Mouse (Mus musculus) lung, postnatal 4 days (tissue): Measurements from ENCODE around the gene Naa60.

Experiments
- DNase-seq, 2 experiments: peaks; one replicate each; pipeline ENCODE4 v3.0.0; 2021

Naa60 gene

GRCm38 (mm10) chr16:3891621-3892295 lies 19.6 kb downstream of the Naa60 start:
- DNase-seq: no peak

GRCm38 (mm10) chr16:3893739-3894138 lies 21.6 kb downstream of the Naa60 start:
- no peak for DNase-seq

- peak; percentile 73 to 79 for DNase-seq
These were observed 23.1 kb downstream of the Naa60 start for GRCm38 (mm10) chr16:3895173-3895792.

DNA sequence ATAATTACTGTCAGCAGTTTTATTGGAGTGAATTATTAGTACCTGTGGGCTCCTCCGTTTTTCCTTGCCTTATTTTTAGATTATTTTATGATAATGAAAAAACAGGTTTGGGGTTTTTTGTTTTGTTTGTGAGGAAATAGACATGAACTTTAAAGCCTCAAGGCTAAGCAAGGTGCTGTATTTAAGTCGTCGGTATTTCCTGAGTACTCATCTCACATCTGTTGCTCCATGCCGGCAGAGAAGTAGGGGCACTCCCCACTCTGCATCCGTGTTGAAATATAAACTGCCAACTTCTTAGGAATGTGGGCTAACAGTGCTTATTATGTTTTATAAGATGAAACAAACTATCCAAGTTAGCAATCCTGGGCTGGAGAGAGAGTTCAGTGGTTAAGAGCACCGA lies 23.9 kb downstream of the Naa60 start:
- no peak for DNase-seq

- no peak for DNase-seq
These were observed 24.4 kb downstream of the Naa60 start for GRCm38 (mm10) chr16:3896553-3896952.

DNA sequence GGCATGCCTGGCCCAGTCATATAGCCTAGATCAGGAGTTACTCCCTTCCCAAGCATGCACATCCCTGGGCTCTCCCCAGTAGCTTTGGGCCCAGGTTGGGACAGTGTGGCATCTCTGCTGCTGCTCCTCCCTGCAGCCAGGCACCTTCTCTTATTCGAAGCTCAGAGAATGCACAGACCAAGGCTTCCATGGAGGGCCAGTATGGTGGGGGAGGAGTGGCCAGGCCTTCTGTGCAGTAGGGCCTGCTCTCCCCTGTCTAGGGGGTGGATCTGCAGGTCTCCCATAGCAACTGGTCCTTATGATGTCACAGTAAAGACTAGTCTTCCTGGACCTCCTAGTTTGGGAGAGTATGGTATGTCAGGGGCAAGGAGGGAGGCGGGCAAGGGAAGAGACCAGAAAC lies 35.3 kb downstream of the Naa60 start:
- no peak for DNase-seq

DNA sequence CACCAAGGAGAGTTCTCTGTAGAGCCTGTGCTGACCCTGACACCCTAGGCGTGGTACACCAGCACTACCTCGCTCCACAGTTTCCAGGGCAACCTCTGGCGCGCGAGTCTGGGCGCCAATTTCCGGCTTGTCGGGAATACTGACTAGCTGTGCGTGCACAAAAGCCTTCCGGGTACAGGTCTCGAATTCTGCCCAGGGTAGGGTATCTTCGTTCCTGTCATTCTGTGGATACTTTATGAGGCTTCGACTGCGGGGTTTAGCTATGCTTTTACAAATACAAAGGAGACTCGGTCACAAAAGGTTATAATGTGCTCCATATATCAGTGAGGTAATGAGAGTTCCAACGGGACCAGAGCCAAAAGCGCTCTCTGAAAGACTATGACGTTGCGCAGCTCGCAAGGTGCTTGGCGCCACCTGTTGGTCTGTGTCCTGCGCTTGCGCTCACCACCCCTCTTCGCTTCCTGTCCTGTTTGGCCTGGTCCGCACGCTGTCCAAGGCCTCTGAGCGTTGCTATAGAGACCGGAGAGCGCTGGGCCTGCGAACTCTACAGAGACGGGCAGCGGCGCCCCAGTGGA lies 36.4 kb downstream of the Naa60 start, which contains the start of the genes 1700037C18Rik and Cluap1:
Gene 1700037C18Rik (minus strand): TSS at position 153 of the 575 bp plus-strand sequence.
Gene Cluap1 (plus strand): TSS at position 265 of the 575 bp plus-strand sequence.
- peak; percentile 94 to 95 for DNase-seq

- DNase-seq: no peak
These were observed 36.9 kb downstream of the Naa60 start for GRCm38 (mm10) chr16:3909118-3909517.

- no peak for DNase-seq
These were observed 48.6 kb downstream of the Naa60 start for GRCm38 (mm10) chr16:3920756-3921155.

DNA sequence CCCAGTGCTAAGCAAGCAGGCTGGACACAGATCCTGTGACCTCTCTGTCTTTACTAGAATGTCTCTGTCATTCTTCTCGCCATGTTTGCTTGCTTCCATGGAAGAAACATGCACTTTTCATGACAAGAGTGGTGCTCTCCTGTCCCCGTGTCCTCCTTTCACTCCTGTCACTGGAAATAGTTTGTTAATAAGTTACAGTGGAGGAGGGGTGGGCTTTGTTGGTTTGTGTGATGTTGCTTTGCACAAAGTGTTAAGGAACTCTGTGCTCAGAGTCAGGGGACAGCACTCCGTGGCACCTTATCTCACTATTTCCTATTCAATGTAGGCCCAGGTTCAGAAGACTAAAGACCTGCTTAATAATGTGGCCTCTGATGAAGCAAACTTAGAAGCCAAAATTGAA lies 51.3 kb downstream of the Naa60 start:
- DNase-seq: no peak

- DNase-seq: no peak
These were observed 51.8 kb downstream of the Naa60 start for GRCm38 (mm10) chr16:3923966-3924365.

DNA sequence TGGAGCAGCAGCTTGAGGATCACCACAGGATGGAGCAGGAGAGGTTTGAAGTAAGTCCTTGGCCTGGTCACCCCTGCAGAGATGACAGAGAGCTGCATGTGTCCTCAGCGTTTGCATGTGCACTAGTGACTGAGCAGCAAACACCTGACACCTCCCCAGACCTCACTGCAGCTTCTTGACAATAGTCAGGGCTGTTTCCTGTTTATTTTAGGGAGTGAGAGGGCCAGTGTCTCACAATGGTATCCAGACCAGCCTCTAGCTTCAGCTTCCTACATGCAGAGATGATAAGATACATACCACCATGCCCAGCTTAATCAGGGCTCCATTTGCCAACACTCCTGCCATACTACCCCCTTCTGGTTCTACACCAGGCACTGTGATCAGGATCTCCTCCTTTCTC lies 56.4 kb downstream of the Naa60 start:
- DNase-seq: no peak

- peak; percentile 38 to 51 for DNase-seq
These were observed 57.0 kb downstream of the Naa60 start for GRCm38 (mm10) chr16:3929151-3929550.

DNA sequence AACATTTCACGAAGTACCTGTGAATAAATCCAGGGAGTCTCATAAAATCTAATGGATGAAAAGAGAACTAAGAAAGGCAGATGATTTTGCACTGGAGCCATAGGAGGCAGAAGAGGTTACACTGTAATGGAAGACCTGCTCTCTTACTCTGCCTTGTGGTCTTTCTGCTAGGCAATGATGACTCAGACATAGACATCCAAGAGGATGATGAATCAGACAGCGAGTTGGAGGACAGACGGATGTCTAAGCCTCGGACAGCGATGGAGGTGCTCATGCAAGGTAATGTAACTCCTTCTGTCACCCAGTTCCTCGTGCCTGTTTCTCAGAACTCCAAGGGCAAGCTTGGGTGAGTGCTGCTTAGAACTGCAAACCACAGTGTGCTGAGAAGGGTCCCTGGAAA lies 61.4 kb downstream of the Naa60 start:
- DNase-seq: no peak

DNA sequence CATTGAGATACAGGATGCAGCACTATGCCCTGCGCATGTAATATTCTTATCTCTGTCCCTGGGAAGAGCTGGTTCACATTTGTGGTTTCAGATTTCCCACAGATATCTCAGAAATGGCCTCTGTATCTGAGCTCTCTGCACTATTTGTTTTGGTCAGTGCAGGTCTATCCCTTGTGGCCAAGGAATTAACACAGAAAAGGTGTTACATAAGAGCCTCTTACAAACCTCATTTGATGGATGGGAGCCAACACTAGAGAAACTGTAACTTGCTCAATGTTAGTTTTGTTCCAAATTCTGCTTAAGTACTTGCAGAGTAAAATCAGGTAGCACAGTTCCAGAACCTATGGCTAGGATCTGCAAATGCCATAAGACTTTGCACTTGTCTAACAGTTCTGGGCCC lies 61.9 kb downstream of the Naa60 start:
- no peak for DNase-seq

GRCm38 (mm10) chr16:3934701-3935100 lies 62.5 kb downstream of the Naa60 start:
- no peak for DNase-seq

- no peak for DNase-seq
These were observed 79.0 kb downstream of the Naa60 start for GRCm38 (mm10) chr16:3951141-3951540.
